Mouse (Mus musculus): ENCODE data around the gene Glmn.

DNA sequence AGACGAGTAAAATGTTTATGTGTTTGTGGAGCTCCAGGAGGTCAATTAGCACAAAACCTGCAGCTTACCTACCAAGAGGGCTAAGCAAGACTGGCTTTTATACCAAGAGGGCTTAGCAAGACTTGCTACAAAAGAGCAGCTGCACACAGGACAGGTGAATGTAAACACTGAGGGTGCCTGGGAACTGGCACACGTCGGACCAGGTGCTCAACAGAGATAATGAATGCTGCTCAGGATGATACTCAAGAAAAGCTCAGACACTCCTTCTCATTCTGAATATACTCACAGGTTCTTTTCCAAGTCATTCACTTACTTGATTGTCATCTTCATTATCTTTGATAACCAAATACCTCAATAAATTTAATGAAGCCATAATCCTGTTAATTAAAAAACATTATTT lies 40.7 kb downstream of the Glmn start:
- TF ChIP-seq POLR2A (IDR thresholded peaks at IDR 0.05; ENCODE audit: control insufficient read depth, low read depth, low read length) (no peak), CTCF (IDR thresholded peaks at IDR 0.05; ENCODE audit: control insufficient read depth, insufficient read depth, insufficient replicate concordance, low read depth, low read length) (no peak)

Measured in testis, adult 2 months (tissue).